Mouse (Mus musculus) E14TG2a.4 (cell line): Measurements from ENCODE around the gene Hp1bp3.

Experiments used
- CTCF ChIP-seq: conservative IDR thresholded peaks from 2 replicates; pipeline ENCODE4 v1.5.1; 2014; ENCODE audit warnings: low read length
- NANOG ChIP-seq: IDR thresholded peaks from 2 replicates; pipeline ENCODE4 v1.6.1; 2014; ENCODE audit warnings: borderline replicate concordance, low read length, mixed read lengths
- POU5F1 ChIP-seq: IDR thresholded peaks from 2 replicates; pipeline ENCODE4 v1.6.1; 2014; ENCODE audit warnings: low read length, borderline replicate concordance

DNA sequence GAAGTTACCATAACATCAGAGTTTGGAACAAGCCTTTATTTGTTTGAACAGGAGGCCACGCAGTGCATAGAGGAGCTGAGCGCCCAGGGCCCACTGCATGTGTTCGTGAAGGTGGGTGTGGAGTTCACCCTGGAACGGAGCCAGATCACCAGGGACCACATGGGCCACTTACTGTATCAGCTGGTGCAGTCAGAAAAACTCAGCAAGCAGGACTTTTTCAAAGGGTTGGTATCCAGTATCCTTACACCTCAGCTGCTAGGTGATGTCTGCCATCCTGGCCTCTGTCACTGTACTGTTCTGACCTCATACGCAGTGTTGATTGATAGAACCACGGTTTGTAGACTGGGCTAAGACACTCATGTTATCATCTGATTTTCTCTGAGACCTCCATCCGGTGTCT is 28.1 kb upstream of the Hp1bp3 start:
- no peak for TF ChIP-seq CTCF
- TF ChIP-seq POU5F1, result no peak
- TF ChIP-seq NANOG, result no peak
